Mouse (Mus musculus): ENCODE measurements at regions not wholly inside any gene's neighbourhood (a gene's known extent, or its start where the extent isn't known, plus 50 kb on each side); places are given as distances from the start of the nearest gene placed in this dataset.

DNA sequence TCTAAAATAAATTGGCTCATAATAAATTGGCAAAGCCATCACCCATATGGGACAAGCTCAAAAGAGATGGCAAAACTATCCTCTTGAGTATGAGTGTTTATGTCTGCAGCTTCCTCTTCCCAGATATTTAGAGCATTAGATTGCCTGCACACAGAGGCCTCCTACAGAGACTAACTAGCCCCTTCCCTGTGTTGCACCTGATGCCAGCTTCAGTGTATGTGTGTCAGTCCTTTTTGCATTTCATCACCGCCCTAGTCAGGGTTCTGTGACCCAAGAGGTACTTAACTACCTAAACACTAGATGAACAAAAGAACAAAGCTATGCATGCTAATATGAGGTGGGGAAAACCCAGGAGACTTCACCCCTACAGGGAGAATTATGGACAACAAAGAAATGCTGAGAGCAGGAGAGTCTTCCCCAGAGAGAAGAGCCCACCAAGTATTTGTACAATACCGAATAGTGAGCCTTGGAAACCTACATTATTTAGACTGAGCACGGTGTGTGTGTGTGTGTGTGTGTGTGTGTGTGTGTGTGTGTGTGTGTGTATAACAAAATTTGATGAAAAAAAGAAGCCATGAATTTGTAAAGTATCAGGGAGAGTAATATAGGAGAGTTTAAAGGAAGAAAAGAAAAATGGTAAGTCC, 62.5 kb downstream of the Speer2 start:
- Histone ChIP-seq H3K4me3 (no peak overlapping the region), H3K27ac (no peak overlapping the region)
- no peak for TF ChIP-seq CTCF (conservative IDR thresholded peaks at IDR 0.05)
- no peak for DNase-seq (ENCODE audit: low spot score in 2 of 2)

DNA sequence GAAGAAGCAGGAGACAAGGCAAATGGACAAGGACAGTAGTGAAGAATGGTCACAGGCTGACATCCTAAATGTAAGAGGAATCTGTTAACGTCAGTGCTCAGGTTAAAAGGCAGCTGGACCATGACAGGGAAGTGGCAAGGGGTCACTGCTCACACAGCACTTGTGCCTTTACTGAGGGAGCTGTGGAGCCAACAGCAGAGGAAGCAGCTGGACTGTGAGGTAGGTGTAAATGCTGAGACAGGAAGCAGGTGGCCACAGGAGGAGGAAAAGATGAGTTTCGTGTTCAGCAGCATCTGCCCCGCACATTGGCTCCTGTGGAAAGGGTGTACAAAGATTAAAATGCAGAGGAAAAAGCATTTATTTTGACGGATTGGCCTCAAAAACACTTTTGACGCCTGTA, 67.2 kb downstream of the Speer2 start:
- Histone ChIP-seq H3K27ac (no peak overlapping the region), H3K4me3 (no peak overlapping the region)
- no peak for DNase-seq (ENCODE audit: low spot score in 2 of 2)
- TF ChIP-seq CTCF (conservative IDR thresholded peaks at IDR 0.05) = no peak

DNA sequence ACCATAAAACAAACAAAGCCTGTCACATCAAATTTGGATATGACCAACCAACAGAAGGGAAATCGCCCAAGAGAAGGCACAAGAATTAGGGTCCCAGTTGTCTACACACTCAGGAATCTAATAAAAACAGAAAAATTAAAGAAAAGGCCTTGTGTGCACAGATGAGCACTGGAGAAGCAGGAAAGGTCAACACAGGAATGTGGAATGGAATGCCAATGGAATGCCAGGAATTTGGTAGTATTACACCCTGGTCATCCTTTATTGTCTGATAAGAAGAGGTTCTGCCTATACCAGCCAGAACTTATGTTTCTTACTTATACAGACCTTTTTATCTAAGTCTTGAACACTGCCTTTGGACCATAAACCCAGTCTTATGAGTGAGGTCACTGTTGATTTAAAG, 72.9 kb downstream of the Speer2 start:
- no peak overlapping the region for H3K27ac ChIP-seq
- no peak for DNase-seq (ENCODE audit: low spot score in 2 of 2)
- no peak overlapping the region for H3K4me3 ChIP-seq
- TF ChIP-seq CTCF (conservative IDR thresholded peaks at IDR 0.05) = no peak

DNA sequence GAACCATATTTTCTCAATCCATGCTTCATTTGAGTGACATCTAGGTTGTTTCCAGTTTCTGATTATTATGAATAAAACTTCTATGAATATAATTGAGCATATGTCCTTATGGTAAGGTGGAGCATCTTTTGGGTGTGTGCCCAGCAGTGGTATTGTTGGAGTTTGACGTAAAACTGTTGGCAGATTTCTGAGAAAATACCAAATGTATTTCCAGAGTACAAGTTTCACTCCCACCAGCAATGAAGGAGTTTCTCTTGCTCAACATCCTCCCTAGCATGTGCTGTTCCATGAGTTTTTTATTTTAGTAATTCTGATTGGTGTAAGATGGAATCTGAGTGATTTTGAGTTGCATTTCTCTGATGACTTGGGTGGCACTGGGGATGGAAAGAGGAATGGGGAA, 92.8 kb downstream of the Speer2 start:
- Histone ChIP-seq H3K27ac (no peak overlapping the region), H3K4me3 (no peak overlapping the region)
- no peak for TF ChIP-seq CTCF (conservative IDR thresholded peaks at IDR 0.05)
- DNase-seq (ENCODE audit: low spot score in 2 of 2) = peak in 1 of 2 experiments; percentile 19

All from layer of hippocampus, adult 2 months (tissue).